Mouse (Mus musculus): ENCODE results near the gene Med20.
"Not testable (repeated sequence)": the region's sequence is repeated elsewhere in the genome, so short reads cannot be mapped to it uniquely, and the experiment has no call there.

The Med20 gene

GRCm38 (mm10) chr17:47596839-47597164 lies 14.6 kb upstream of the Med20 start:
- DNase-seq (ENCODE audit: low spot score in 2 of 2): peak in 1 of 2 experiments; percentile 25

GRCm38 (mm10) chr17:47597261-47597660 lies 14.1 kb upstream of the Med20 start:
- peak; percentile 40 to 59 for DNase-seq (ENCODE audit: low spot score in 2 of 2)

- DNase-seq (ENCODE audit: low spot score in 2 of 2): peak; percentile 71 to 79
Observed at GRCm38 (mm10) chr17:47597838-47598579, 13.4 kb upstream of the Med20 start.

DNA sequence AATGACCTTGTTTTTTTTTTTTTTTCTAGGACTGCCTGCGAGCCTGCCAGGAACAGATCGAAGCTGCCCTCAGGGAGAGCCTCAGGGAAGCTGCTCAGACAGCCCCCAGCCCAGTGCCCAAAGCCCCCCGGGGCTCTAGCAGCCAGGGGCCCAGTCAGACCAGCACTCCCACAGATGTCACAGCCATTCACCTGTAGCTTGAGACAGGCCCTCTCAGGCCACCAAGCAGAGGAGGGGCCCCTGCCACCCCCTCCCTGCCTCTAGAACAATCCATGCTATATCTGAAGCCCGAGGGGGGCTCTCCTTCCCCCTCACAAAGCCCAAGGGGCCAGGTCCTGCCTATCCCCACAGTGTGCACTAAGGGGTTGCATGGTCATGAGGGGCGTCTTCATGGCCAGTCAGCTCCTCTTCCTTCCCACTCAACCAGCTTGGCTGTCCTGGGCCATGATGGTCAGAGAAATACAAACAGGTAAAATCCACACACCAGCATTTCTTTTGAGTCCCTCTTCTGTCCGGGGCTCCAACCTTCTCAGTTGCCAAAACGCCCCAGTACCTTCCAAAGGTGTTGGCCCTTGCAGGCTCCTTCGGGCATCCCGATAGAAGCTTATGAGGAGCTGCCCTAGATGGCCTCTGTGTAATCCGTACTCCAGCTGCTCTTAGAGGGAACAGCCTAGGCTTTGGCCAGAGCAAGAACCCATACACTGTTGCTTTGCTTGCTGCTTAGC lies 12.6 kb upstream of the Med20 start:
- peak; percentile 24 to 39 for DNase-seq (ENCODE audit: low spot score in 2 of 2)

DNA sequence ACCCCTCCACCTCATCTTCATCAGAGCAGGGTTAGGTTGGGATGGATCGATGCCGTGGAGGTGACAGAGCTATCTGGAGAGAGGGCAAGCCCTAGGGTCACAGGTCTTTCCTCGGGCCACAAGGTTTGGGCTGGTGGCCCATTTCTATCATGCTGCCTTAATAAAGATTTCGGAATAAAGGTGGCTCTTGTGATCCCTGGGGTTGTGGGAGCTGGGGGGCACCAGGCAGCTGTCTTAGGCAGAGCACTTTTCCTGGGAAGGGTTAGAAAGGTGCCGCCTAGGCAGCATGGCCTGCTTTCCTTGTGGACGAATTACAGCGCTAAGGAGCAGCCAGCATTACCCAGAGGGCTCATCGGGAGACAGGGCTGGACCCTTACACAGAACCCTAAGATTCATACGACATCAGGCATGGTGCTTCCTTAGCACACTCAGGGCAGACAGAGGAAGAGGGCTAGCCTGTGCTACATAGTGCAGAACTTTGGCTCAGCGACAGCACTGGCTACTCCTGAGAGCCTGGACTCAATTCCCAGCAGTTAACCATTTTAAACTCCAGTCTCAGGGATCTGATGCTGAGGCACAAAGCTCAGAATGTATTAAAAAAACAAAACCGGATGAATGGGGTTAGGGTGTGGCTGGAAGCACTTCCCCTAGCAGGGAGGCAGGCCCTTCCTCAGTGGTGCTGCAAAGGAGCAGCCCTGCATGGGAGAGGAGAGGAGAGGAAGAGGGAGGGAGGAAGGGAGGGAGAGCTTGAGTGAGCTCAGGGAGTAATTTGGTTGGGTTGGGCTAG lies 11.7 kb upstream of the Med20 start:
- DNase-seq (ENCODE audit: low spot score in 2 of 2): peak; percentile 40 to 52

DNA sequence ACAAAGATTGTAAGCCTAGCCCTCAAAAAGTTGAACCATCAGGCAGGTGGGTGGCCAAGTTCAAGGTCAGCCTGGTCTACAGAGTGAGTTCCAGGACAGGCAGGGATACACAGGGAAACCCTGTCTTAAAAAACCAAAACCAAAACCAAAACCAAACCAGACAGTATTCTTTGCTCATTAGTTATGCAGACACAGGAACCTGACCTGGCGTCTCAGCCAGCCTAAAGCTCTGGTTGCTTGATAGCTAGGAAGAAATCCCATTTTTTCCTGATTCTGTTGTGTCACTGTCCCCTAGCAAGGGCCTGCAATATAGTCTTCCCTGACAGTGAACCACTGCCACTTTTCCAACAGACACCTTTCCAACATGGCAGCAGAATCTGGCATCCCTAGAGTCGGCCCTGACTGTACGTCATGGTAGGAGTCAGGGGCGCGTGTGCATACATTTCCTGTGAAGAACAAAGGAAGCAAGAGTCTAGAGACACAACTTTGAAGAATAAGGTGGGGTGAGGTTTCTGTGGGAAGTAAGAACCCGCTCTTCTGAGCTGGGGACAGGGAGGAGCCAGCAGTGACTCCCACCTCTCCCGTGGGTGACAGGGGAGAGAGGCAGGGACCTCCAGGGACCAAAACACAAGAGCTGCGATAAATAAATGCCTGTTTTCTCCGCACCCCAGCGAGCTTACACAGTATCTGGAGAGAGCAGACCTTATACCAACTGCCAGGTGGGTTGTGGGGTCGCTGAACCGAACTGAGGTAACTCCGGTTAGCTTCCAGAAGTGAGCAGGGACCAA lies 10.6 kb upstream of the Med20 start:
- DNase-seq (ENCODE audit: low spot score in 2 of 2): peak in 1 of 2 experiments; percentile 27

GRCm38 (mm10) chr17:47601389-47601755 lies 10.0 kb upstream of the Med20 start:
- peak in 1 of 2 experiments; percentile 28 for DNase-seq (ENCODE audit: low spot score in 2 of 2)

DNA sequence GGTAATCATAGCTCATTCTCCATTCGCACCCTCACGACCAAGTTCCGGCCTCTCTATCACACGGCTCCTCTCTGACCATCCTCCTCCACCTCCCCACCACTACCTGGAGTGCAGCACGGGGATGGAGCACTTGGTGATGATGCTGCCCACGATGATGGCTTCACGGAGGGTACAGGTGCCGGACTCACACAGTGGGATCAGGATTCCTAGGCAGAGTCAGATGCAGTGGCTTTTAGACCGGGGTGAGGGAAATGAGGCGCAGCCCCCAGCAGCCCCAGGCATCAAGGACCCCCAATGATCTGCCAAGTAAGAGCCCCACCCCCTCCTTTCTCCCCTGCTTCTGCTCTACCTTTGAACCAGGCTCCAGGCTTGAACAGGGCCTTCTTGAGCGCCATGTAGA lies 9.1 kb upstream of the Med20 start:
- DNase-seq (ENCODE audit: low spot score in 2 of 2): no peak

DNA sequence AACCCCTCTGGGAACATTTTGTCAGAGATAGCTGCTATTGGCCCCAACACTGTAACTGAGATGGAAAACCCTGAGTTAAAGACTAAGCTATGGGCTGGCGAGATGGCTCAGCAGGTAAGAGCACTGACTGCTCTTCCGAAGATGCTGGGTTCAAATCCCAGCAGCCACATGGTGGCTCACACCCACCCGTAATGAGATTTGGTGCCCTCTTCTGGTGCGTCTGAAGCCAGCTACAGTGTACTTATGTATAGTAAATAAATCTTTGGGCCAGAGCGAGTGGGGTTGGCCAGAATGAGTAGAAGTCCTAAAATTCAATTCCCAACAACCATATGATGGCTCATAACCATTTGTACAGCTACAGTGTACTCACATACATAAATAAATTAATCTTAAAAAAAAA lies 5.2 kb upstream of the Med20 start:
- DNase-seq (ENCODE audit: low spot score in 2 of 2): peak in 1 of 2 experiments; percentile 65

GRCm38 (mm10) chr17:47609182-47609581 lies 2.2 kb upstream of the Med20 start:
- DNase-seq (ENCODE audit: low spot score in 2 of 2): no peak

GRCm38 (mm10) chr17:47611661-47611982 lies 240 bp downstream of the Med20 start:
- no peak for DNase-seq (ENCODE audit: low spot score in 2 of 2)

GRCm38 (mm10) chr17:47614018-47614417 lies 2.6 kb downstream of the Med20 start:
- DNase-seq (ENCODE audit: low spot score in 2 of 2): peak; percentile 62 to 79

DNA sequence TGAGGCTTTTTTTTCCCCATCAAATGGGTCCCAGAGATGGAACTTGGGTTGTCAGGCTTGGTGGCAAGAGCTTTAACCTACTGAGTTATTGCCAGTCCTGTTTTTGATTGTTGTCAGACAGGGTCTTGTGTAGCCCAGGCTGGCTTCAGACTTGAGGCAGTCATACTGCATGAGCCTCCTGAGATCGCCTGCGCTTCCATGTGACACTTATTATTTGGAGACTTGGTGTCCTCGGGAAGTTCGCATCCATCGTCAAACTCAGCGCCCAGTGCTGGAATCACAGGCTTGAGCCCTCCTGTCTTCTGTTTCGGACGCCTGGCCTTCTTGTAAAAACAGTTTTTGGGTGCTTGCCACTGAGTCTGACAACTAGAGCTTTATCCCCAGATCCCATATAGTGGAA lies 4.7 kb downstream of the Med20 start:
- peak in 1 of 2 experiments; percentile 14 for DNase-seq (ENCODE audit: low spot score in 2 of 2)

GRCm38 (mm10) chr17:47616652-47617051 lies 5.3 kb downstream of the Med20 start:
- DNase-seq (ENCODE audit: low spot score in 2 of 2): peak in 1 of 2 experiments; percentile 15

GRCm38 (mm10) chr17:47617605-47618307 lies 6.4 kb downstream of the Med20 start:
- peak; percentile 50 to 73 for DNase-seq (ENCODE audit: low spot score in 2 of 2)

DNA sequence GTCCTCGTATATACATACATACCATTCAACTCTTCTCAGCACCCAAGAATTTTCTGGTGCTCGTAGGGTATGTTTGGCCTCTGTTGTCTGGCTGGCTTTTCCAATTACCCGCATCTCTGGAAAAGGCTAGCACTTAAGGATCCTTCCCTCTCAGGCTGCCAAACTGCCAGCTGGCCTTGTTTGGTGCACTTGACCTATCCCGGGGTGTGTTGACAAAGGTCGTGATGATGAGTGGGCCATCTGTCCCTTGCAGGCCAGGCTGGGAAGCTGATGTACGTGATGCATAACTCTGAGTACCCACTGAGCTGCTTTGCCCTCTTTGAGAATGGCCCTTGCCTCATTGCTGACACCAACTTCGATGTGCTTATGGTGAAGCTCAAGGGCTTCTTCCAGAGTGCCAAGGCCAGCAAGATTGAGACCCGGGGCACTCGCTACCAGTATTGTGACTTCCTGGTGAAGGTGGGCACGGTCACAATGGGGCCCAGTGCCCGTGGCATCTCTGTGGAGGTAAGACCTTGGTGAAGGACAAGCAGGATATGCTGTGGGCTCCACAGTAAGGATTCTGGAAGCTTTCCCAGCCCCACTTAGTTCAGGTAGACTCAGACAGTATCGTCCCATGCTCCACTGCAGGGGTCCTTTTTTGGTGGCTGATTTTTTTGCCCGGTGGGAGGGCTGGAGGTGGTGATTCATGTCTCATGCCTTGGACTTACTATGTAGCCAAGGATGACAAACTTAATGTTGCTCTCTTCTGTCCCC lies 7.4 kb downstream of the Med20 start:
- DNase-seq (ENCODE audit: low spot score in 2 of 2): peak in 1 of 2 experiments; percentile 14

- DNase-seq (ENCODE audit: low spot score in 2 of 2): no peak
Observed at GRCm38 (mm10) chr17:47622912-47623554, 11.7 kb downstream of the Med20 start.

DNA sequence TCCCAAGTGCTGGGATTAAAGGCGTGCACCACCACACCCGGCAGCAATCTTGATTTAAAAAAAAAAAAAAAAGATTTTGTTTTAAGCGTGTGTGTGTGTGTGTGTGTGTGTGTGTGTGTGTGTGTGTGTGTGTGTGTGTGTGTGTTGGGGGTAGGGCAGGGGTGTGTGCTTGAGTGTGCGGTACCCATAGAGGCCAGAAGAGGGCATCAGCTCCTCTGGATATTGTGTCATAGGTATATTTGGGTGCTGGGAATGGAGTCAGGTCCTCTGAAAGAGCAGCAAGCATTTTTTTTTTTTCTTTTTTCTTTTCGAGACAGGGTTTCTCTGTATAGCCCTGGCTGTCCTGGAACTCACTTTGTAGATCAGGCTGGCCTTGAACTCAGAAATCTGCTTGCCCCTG lies 13.2 kb downstream of the Med20 start:
- DNase-seq (ENCODE audit: low spot score in 2 of 2): not testable (repeated sequence)

DNA sequence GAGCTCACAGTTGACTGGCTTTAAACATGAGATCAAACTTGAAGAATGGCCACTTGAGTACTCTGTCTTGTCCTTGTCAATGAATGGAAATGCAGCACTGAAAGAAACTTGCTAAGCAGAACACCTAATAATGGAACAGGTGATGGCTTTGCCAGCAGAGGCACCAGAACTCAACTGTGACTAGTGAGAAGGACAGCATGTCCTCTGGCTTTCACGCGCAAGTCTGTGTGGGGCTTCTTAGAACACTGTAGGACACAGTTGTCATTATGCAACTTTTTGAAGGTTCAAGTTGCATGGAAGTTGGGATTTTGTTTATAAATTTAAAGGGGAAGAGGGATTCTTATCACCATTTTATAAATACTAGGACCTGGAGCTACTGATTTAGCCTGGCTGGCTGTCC lies 13.7 kb downstream of the Med20 start:
- DNase-seq (ENCODE audit: low spot score in 2 of 2): no peak

DNA sequence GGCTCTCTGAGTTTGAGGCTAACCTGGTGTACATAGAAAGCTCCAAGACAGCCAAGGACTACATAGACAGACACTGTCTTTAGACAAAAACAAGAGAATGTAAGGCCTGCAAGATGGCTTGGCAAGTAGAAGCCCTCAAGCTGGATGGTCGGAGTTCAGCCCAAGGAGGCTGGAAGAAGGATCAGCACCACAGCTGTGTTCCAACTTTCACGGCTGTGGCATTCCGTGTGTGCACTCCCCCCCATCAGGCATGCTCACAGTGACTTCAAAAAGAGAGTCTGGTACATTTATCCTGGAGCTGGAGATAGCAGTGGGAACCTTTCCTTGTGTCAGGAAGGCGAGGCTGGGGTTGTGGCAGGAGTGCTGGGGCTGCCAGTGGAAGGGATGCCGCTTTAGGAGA lies 14.6 kb downstream of the Med20 start:
- DNase-seq (ENCODE audit: low spot score in 2 of 2): no peak
